Mouse (Mus musculus) ES-E14 (cell line): ENCODE results near the gene Nalcn.

Experiments used
- CHD2 ChIP-seq: IDR thresholded peaks from 2 replicates; pipeline ENCODE4 v1.6.1; 2014; ENCODE audit warnings: mild to moderate bottlenecking, low read depth, low read length, inconsistent platforms
- HCFC1 ChIP-seq: IDR thresholded peaks from 2 replicates; pipeline ENCODE4 v1.6.1; 2012; ENCODE audit warnings: low read length, inconsistent platforms, borderline replicate concordance; ENCODE audit not compliant: insufficient read depth
- MAFK ChIP-seq: IDR thresholded peaks from 2 replicates; pipeline ENCODE4 v1.6.1; 2014; ENCODE audit warnings: mild to moderate bottlenecking, low read depth, low read length, inconsistent platforms; ENCODE audit not compliant: insufficient read depth
- ZC3H11A ChIP-seq: IDR thresholded peaks from 2 replicates; pipeline ENCODE4 v1.6.1; 2012; ENCODE audit warnings: low read depth, mild to moderate bottlenecking, inconsistent platforms, low read length, borderline replicate concordance
- ZNF384 ChIP-seq: IDR thresholded peaks from 2 replicates; pipeline ENCODE4 v1.6.1; 2012; ENCODE audit warnings: low read depth, low read length, inconsistent platforms

DNA sequence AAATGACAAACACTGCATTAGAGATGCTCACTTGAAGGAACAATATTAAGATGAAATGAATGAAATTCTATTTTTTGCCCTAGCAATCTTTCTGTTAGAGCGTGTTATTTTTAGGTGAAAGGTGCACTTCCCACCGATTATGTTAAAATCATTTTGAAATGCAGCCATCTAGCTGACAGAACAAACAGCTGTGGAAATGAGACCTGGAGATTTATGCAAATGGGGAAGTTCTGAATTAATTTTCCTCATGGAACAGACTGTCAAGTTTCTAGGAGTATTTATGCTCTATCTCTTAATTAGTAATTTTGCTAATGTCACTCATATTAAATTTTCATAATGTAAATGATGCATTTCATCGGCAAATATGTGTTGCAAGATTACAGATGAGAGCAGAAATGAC lies 191.4 kb downstream of the Nalcn start:
- TF ChIP-seq ZC3H11A (no peak), CHD2 (no peak), MAFK (no peak), ZNF384 (no peak), HCFC1 (no peak)
